9 mouse cellular contexts compared by ENCODE assay signal in the genomic region with DNA sequence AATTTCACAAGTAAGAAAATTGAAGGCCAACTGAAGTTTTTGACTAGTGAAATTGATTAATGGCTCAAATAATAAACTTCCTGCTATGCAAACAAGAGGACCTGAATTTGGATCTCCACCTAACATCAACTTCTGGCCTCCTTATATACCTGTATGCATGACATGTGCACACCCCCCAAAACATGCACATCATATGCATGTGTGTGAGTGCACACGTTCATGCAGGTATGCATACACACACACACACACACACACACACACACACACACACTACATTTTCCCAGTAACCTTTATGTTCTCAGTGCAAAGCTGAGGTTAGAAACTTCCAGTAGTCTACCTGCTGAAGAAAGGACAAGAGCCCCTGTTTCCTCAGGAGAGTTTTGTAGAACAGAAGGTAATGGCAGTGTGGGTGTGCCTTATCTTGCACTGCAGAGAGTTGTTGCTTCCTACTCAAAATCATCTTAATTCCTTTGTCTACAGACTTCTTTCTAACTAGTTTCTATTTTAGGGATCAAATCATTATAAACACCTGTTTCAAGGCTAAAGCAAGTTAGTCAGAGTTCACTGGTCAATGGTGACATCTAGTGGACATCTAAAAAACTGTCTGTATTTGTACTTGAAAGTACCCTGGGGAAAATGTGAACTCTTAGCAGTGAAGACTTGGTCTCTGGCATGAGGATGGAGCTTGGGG.
DNase-seq lines count a peak whose midpoint lies in the region; ATAC-seq lines count a peak whose summit lies in the region.
"Had no signal": no experiment of that assay in that cellular context is flagged by ENCODE, and none has a peak within 500 bp of the region (broad histone marks: within the 10 kb centered on the region; RNA-seq: fewer than 3 reads in every experiment).

No protein-coding gene starts in this region.

- H3K4me1 ChIP-seq in intestine, embryonic 16.5 days (ENCODE audit: control insufficient read depth, insufficient read depth, low read length) = no peaks in the 10 kb centered on the region

- ATAC-seq in intestine, embryonic 16.5 days = 0 out of 2 replicates have a peak, but pooled peaks have one; percentile 53

- DNase-seq in layer of hippocampus, adult 9-10 months (ENCODE audit: low spot score) = peak; percentile 20
- DNase-seq in layer of hippocampus, postnatal 25 days (ENCODE audit: extremely low spot score in 1 of 2, low spot score in 1 of 2) = no peak
- DNase-seq in MN1 (ENCODE audit: low spot score) = peak; percentile 42
- DNase-seq in cerebellum, postnatal 14 days = peak; percentile 33 to 73
- peak; percentile 35 for DNase-seq in splenic B cell, adult 2 months (ENCODE audit: low read depth, low spot score)
- DNase-seq in frontal cortex, postnatal 25 days (ENCODE audit: low spot score in 2 of 2) = no peak
- DNase-seq in heart, adult 9 months (ENCODE audit: low spot score in 2 of 2) = no peak

- no peaks in the 10 kb centered on the region for H3K36me3 ChIP-seq in intestine, embryonic 16.5 days (ENCODE audit: control insufficient read depth, insufficient read depth, low read length)
- H3K36me3 ChIP-seq in splenic B cell, adult 2 months (ENCODE audit: control insufficient read depth, insufficient read depth, low read length, poor library complexity, severe bottlenecking) = no peaks in the 10 kb centered on the region

- no peak overlapping the region for H3K4me2 ChIP-seq in intestine, embryonic 16.5 days (ENCODE audit: low read depth, low read length)

- H3K9me3 ChIP-seq in intestine, embryonic 16.5 days (ENCODE audit: control insufficient read depth, low read length) = no peaks in the 10 kb centered on the region

- H3K4me3 ChIP-seq in intestine, embryonic 16.5 days (ENCODE audit: low read length) = no peak overlapping the region

- no peak overlapping the region for H3K27ac ChIP-seq in intestine, embryonic 16.5 days (ENCODE audit: low read length)
- H3K27ac ChIP-seq: macrophage had no signal

- 80% methylated on average over 1 of the region's 1 CpGs for WGBS in intestine, embryonic 16.5 days

- H3K27me3 ChIP-seq in intestine, embryonic 16.5 days (replicated peaks; ENCODE audit: control insufficient read depth, insufficient read depth, low read length) = no peaks in the 10 kb centered on the region
- H3K27me3 ChIP-seq in splenic B cell, adult 2 months (ENCODE audit: control insufficient read depth, insufficient read depth, low read length, poor library complexity, severe bottlenecking) = no peaks in the 10 kb centered on the region

- H3K9ac ChIP-seq in intestine, embryonic 16.5 days (ENCODE audit: low read depth, low read length) = no peak overlapping the region

Comparison
In these comparisons a context has a peak if more than half of its experiments do, and no peak if none do; other contexts are left out.
1. DNase-seq: peak in layer of hippocampus, adult 9-10 months (single experiment), MN1 (single experiment), cerebellum, postnatal 14 days (2 of 2) and splenic B cell, adult 2 months (single experiment); none in layer of hippocampus, postnatal 25 days (0 of 2), frontal cortex, postnatal 25 days (0 of 2) and heart, adult 9 months (0 of 2).